Mouse (Mus musculus) intestine, postnatal 0 days (tissue): ENCODE measurements at regions not wholly inside any gene's neighbourhood (a gene's known extent, or its start where the extent isn't known, plus 50 kb on each side); places are given as distances from the start of the nearest gene placed in this dataset.

Experiments used
- ATAC-seq: fragments of 200-750 bp; cut with Nextera tagmentation; 2 replicates; pipeline ENCODE4 v1.8.0; 2017; ENCODE audit warnings: mild to moderate bottlenecking, moderate TSS enrichment, moderate library complexity
- H3K27ac ChIP-seq: fragments of 300-500 bp; sonication (generic); 2 replicates; pipeline ENCODE4 v1.5.1; 2014; ENCODE audit warnings: mild to moderate bottlenecking, low read depth, low read length, moderate library complexity
- H3K27me3 ChIP-seq: fragments of 300-500 bp; sonication (generic); replicated peaks from 2 replicates; pipeline ENCODE4 v1.6.1; 2014; ENCODE audit warnings: low read length, mixed read lengths; ENCODE audit not compliant: control insufficient read depth, insufficient read depth
- H3K36me3 ChIP-seq: fragments of 300-500 bp; sonication (generic); 2 replicates; pipeline ENCODE4 v1.6.1; 2014; ENCODE audit warnings: mild to moderate bottlenecking, moderate library complexity; ENCODE audit not compliant: control insufficient read depth, insufficient read depth
- H3K4me1 ChIP-seq: fragments of 300-500 bp; sonication (generic); replicated peaks from 2 replicates; pipeline ENCODE4 v1.6.1; 2014; ENCODE audit warnings: antibody characterized with exemption, low read length, mixed read lengths; ENCODE audit not compliant: control insufficient read depth, insufficient read depth
- H3K4me2 ChIP-seq: fragments of 300-500 bp; sonication (generic); replicated peaks from 2 replicates; pipeline ENCODE4 v1.6.1; 2014; ENCODE audit warnings: low read depth, mild to moderate bottlenecking, moderate library complexity
- H3K4me3 ChIP-seq: fragments of 300-500 bp; sonication (generic); 2 replicates; pipeline ENCODE4 v1.5.1; 2014; ENCODE audit warnings: low read depth, low read length
- H3K9ac ChIP-seq: fragments of 300-500 bp; sonication (generic); 2 replicates; pipeline ENCODE4 v1.6.1; 2014; ENCODE audit warnings: mild to moderate bottlenecking, low read depth, low read length
- H3K9me3 ChIP-seq: fragments of 300-500 bp; sonication (generic); 2 replicates; pipeline ENCODE4 v1.6.1; 2016; ENCODE audit warnings: mixed run types; ENCODE audit not compliant: control insufficient read depth
- CTCF ChIP-seq: sonication (generic); IDR thresholded peaks from 2 replicates; pipeline ENCODE4 v1.5.1; 2016; ENCODE audit warnings: low read depth, mild to moderate bottlenecking, control low read depth, antibody characterized with exemption, moderate library complexity
- WGBS: fragments of 180-500 bp; shearing (Covaris S2); extraction: QIAGEN DNeasy Blood & Tissue Kit; methylation state at CpG from one replicate; pipeline ENCODE4 v1.1.7; 2014; 5-methylcytosine and 5-hydroxymethylcytosine counted together

DNA sequence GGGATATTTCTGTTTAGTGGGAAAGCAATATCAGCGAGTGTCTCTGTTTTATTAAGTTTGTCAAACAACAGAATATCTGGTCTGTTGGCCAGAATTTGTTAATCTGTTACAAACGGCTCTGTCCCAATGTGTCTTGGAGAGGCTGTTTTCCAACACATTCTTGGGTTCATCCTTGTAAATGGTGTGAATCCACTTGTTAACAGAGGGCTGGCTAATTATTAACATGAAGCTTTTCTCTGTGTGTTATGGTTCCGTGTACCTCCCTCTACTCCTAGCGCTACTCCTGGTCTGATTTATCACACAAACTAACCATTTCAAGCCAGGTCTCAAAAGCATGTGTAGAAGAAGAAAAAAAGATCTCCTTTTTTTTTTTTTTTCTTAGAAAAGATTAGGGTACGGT lies 60.4 kb downstream of the Pou3f3 start:
- Histone ChIP-seq H3K4me3 (no peak overlapping the region), H3K9ac (no peak overlapping the region), H3K27ac (no peak overlapping the region), H3K9me3 (no peaks in the 10 kb centered on the region), H3K36me3 (no peaks in the 10 kb centered on the region), H3K4me2 (no peak overlapping the region), H3K4me1 (no peaks in the 10 kb centered on the region), H3K27me3 (no peaks in the 10 kb centered on the region)
- no peak for ATAC-seq
- WGBS = 34% methylated on average over 5 of the region's 5 CpGs
- no peak for TF ChIP-seq CTCF

DNA sequence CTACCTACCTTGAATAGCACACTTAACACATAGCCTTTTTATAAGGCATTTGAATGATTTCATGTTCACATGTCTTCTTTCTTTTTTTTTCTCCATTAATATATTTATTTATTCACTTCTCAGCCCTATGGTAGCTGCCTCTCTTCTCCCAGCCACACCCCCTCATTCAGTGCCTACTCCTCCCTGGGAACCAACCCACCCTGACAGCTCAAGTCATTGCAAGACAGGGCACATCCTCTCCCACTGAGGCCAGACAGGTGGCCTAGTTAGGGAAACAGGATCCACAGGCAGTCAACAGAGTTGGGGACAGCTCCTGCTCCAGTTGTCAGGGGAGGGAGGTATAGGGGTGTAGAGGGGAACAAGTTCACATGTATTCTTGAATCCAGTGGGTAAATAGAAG lies 60.9 kb downstream of the Pou3f3 start:
- Histone ChIP-seq H3K9ac (no peak overlapping the region), H3K36me3 (no peaks in the 10 kb centered on the region), H3K27ac (no peak overlapping the region), H3K27me3 (no peaks in the 10 kb centered on the region), H3K9me3 (no peaks in the 10 kb centered on the region), H3K4me1 (no peaks in the 10 kb centered on the region), H3K4me2 (no peak overlapping the region), H3K4me3 (no peak overlapping the region)
- TF ChIP-seq CTCF = no peak
- ATAC-seq = no peak

DNA sequence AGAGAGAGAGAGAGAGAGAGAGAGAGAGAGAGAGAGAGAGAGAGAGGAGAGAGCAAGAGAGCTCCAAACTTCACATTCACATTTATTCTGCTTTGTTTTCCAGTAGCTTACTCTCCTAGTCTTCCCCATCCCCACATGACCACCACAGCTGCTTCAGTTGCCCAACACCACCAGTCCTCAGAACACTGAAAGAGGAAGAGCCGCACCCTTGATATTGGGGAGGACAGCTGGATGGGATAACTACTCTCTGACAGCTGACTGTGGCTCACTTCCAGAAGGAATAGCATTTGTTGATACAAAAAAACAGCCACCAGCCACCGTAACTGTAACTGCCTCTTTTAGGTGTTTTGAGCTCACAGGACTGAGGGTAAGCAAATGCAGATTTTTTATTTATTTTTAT lies 67.9 kb downstream of the Pou3f3 start:
- no peak for ATAC-seq
- WGBS = 57% methylated on average over 2 of the region's 2 CpGs
- H3K4me1 ChIP-seq = no peaks in the 10 kb centered on the region

DNA sequence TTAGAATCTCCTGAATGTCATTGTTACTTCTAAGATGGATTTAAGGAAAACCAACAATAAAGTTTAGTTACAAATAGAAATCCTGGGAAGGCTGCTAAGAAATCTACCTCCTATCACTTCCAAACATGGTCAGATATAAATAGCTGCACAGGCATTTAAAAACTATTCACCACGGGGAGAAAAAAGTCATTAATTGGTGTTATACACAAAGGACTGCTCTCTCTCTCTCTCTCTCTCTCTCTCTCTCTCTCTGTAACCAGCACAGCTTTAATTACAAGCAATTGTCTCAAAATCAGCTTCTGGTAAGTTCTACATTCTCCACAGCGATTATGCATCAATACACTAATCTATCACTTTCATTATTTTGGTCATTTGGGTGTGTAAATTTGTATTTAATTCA lies 68.5 kb downstream of the Pou3f3 start:
- H3K9me3 ChIP-seq = no peaks in the 10 kb centered on the region
- TF ChIP-seq CTCF = no peak
- WGBS = 62% methylated on average over 2 of the region's 2 CpGs

More for the DNA sequence above, 67.9 kb downstream of the Pou3f3 start:
- H3K9ac ChIP-seq = no peak overlapping the region
- no peak for TF ChIP-seq CTCF
- H3K9me3 ChIP-seq = no peaks in the 10 kb centered on the region
- H3K4me3 ChIP-seq = no peak overlapping the region
- no peak overlapping the region for H3K27ac ChIP-seq
- no peaks in the 10 kb centered on the region for H3K27me3 ChIP-seq
- no peak overlapping the region for H3K4me2 ChIP-seq
- no peaks in the 10 kb centered on the region for H3K36me3 ChIP-seq

DNA sequence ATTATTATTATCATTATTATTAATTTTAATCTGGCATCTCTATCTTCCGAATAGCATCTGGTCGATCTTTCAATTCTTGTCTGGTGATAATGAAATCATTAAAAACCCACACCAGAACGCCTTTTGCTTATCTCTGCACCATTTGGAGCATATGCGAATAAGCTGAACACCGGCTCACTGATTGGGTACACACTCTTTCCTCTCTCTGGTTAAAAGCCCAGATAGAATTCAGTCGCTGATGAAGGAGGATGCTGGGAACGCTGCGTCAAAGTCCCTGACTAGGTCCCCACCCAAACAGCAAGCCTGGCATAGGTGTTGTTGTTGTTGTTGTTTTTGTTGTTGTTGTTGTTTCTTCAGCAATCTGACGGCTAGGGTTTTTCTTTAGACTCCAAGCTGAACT lies 74.5 kb downstream of the Pou3f3 start:
- WGBS = 77% methylated on average over 9 of the region's 9 CpGs
- no peak for ATAC-seq
- TF ChIP-seq CTCF = no peak

More for the DNA sequence above, 68.5 kb downstream of the Pou3f3 start:
- no peak for ATAC-seq
- Histone ChIP-seq H3K27ac (no peak overlapping the region), H3K27me3 (no peaks in the 10 kb centered on the region), H3K4me3 (no peak overlapping the region), H3K4me1 (no peaks in the 10 kb centered on the region), H3K9ac (no peak overlapping the region), H3K4me2 (no peak overlapping the region), H3K36me3 (no peaks in the 10 kb centered on the region)

DNA sequence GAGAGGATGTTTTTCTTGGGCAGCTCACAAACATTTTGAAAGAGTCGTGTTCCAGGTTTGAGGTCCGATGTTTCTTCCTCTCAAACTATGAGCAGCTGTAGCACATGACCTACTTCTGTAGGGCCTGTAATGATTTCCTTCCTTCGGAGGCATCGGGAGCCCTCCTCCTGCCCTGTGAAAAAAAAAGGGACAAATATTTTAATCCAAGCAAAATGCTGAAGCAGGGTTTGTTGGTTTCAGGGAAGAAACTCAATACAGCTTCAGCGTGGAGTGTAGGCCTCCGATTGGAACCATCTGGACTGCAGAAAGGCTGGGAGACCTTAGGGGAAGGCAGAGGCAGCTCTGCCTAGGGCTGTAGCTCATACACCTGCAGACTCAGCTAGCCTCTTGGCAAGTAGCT lies 76.4 kb downstream of the Pou3f3 start:
- Histone ChIP-seq H3K9me3 (no peaks in the 10 kb centered on the region), H3K4me2 (no peak overlapping the region), H3K4me1 (no peaks in the 10 kb centered on the region), H3K27me3 (no peaks in the 10 kb centered on the region), H3K36me3 (no peaks in the 10 kb centered on the region), H3K9ac (no peak overlapping the region), H3K4me3 (no peak overlapping the region), H3K27ac (no peak overlapping the region)
- WGBS = 32% methylated on average over 6 of the region's 6 CpGs
- TF ChIP-seq CTCF = no peak
- ATAC-seq = no peak

More for the DNA sequence above, 74.5 kb downstream of the Pou3f3 start:
- Histone ChIP-seq H3K4me3 (no peak overlapping the region), H3K4me2 (no peak overlapping the region), H3K9me3 (no peaks in the 10 kb centered on the region), H3K27ac (no peak overlapping the region), H3K9ac (no peak overlapping the region), H3K27me3 (no peaks in the 10 kb centered on the region), H3K4me1 (no peaks in the 10 kb centered on the region), H3K36me3 (no peaks in the 10 kb centered on the region)

DNA sequence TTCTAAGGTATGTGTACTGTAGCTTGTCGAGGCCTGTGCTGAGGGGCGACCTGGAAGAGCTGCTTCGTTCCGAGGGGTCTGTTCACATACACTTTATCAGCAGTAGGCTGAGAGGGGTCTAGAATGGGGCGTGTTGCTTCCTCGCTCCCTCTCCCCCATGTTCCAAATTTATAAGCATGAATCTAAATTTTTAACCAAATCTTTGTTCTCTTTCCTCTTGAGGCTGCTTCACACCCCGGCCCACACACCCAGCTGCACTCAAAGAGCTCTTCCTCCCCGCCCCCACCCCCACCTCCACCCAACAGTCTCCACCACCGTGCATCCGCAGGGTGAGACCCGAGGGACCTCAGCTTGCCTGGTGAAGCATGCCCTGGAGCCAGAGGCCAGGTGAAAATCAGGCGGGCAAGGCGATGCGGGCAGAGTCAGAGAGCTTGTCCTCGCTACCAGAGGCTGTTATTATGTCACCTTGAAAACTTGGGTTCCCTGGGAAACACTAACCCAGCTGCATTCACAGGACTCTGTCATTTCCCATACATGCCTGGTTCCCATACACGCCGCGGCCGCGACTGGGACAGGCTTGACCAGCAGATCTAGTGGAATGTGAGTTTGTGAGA lies 77.1 kb upstream of the Mrps9 start:
- H3K27ac ChIP-seq = no peak overlapping the region
- H3K4me3 ChIP-seq = no peak overlapping the region
- no peaks in the 10 kb centered on the region for H3K36me3 ChIP-seq
- WGBS = 78% methylated on average over 20 of the region's 20 CpGs
- H3K4me1 ChIP-seq = no peaks in the 10 kb centered on the region
- no peak overlapping the region for H3K4me2 ChIP-seq
- ATAC-seq = no peak
- H3K9ac ChIP-seq = no peak overlapping the region
- TF ChIP-seq CTCF = no peak
- no peaks in the 10 kb centered on the region for H3K9me3 ChIP-seq
- 0 out of 2 replicates have a peak, but pooled peaks cover 2% of the 10 kb centered on the region for H3K27me3 ChIP-seq
